Mouse (Mus musculus) neural tube, embryonic 11.5 days (tissue): ENCODE measurements around the gene Zfp617. TPM values are rescaled to one million over a fixed set of nuclear protein-coding genes. Genes with fewer than 3 reads are reported as not detected.
A peak's percentile ranks its signal among the peaks of the same experiment; 100 is the strongest.
"Not testable (repeated sequence)": the region's sequence is repeated elsewhere in the genome, so short reads cannot be mapped to it uniquely, and the experiment has no call there.

Experiments used
- ATAC-seq: fragments of 200-750 bp; cut with Nextera tagmentation; 2 replicates; pipeline ENCODE4 v1.8.0; 2017; ENCODE audit warnings: moderate number of reproducible peaks, mild to moderate bottlenecking, moderate TSS enrichment, moderate library complexity; ENCODE audit not compliant: insufficient read depth, low FRiP score, low TSS enrichment
- DNase-seq: peaks from one replicate; pipeline ENCODE4 v3.0.0-alpha.2; 2015; ENCODE audit warnings: low spot score
- H3K27ac ChIP-seq: fragments of 300-500 bp; sonication (generic); 2 replicates; pipeline ENCODE4 v1.5.1; 2014; ENCODE audit warnings: low read depth, mild to moderate bottlenecking, low read length
- H3K27me3 ChIP-seq: fragments of 300-500 bp; sonication (generic); 2 replicates; pipeline ENCODE4 v1.6.1; 2014; ENCODE audit warnings: mild to moderate bottlenecking, low read length, mixed read lengths; ENCODE audit not compliant: control insufficient read depth, insufficient read depth
- H3K36me3 ChIP-seq: fragments of 300-500 bp; sonication (generic); 2 replicates; pipeline ENCODE4 v1.6.1; 2014; ENCODE audit warnings: mild to moderate bottlenecking, low read length, moderate library complexity, mixed read lengths; ENCODE audit not compliant: control insufficient read depth, insufficient read depth
- H3K4me1 ChIP-seq: fragments of 300-500 bp; sonication (generic); 2 replicates; pipeline ENCODE4 v1.6.1; 2014; ENCODE audit warnings: low read length, mixed read lengths; ENCODE audit not compliant: control insufficient read depth, insufficient read depth
- H3K4me2 ChIP-seq: fragments of 300-500 bp; sonication (generic); 2 replicates; pipeline ENCODE4 v1.6.1; 2014; ENCODE audit warnings: low read depth, mild to moderate bottlenecking, moderate library complexity
- H3K4me3 ChIP-seq: fragments of 300-500 bp; sonication (generic); 2 replicates; pipeline ENCODE4 v1.5.1; 2014; ENCODE audit warnings: low read depth, low read length
- H3K9ac ChIP-seq: fragments of 300-500 bp; sonication (generic); 2 replicates; pipeline ENCODE4 v1.6.1; 2014; ENCODE audit warnings: mild to moderate bottlenecking, low read length
- H3K9me3 ChIP-seq: fragments of 300-500 bp; sonication (generic); 2 replicates; pipeline ENCODE4 v1.6.1; 2016; ENCODE audit warnings: low read length; ENCODE audit not compliant: control insufficient read depth
- WGBS: fragments of 180-500 bp; shearing (Covaris S2); extraction: QIAGEN DNeasy Blood & Tissue Kit; methylation state at CpG from one replicate; pipeline ENCODE4 v1.1.7; 2014; 5-methylcytosine and 5-hydroxymethylcytosine counted together
- polyA plus RNA-seq: library from polyadenylated mRNA; unstranded; fragments of >200 nt; fragmentation: Nextera tagmentation; extraction: Ambion mirVana; gene quantifications from 2 replicates; pipeline ENCODE4 v1.2.1, GENCODE M21; 2014

Gene Zfp617
- 35.5 and 36.4 TPM in 2 replicates for polyA plus RNA-seq

DNA sequence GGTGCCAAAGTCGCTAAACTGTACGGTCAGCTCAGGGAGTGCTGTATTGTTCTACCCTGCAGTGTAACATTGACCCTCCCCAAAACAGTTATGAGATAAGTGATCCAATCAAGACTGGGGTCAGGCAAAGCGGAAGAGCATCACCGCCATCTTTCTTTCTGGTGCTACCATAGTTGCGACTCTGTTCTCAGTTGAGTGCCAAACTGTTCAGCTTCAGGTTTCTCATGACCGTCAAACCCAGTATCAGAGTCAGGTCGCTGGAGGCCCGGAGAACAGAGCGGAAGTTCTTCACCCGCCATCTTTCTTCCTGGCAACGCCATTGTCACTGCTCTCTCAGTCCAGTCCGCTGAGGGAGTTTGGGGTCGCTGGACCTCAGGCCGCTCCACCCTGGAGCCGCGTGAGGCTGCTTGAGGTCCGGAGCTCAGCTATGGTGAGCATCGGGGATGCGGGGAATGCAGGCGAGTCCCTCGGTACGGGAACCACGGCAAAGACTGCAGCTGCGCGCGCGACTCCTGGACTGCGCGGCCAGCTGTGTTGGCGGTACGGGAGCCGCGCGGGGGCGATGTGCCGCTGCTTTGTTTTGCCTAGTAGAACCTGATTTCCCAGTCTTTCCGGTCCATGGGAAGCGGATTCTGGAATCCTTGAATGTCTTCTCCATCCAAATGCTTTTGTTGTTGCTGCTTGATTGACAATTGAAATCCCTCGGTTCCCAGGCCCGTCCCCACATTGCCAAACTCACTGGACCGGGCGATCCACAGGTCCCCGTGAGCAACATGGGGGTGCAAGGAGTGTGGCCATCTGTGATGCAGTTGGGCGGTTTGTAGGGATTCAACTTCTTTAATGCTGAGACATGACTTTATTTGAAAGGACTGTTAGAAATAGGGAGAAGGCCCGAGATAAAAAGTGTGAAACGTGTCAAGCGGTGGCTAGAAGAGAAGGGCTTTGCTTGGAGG is at the start of gene Zfp617, which contains the start of gene Zfp882:
TSS of gene Zfp617 (plus strand) at position 327 of the 953 bp plus-strand sequence.
TSS of gene Zfp882 (plus strand) at position 300 of the 953 bp plus-strand sequence.
- peak within 1 kb of the TSS; percentile 53 for H3K4me2 ChIP-seq
- 7% methylated on average over 47 of the region's 47 CpGs for WGBS
- ATAC-seq: peak; percentile 93
- peak; percentile 89 for DNase-seq
- H3K36me3 ChIP-seq: no peaks in the 10 kb centered on the region
- no peaks in the 10 kb centered on the region for H3K4me1 ChIP-seq
- H3K27ac ChIP-seq: peak within 1 kb of the TSS; percentile 97
- H3K9ac ChIP-seq: peak within 1 kb of the TSS; percentile 97
- H3K4me3 ChIP-seq: peak within 1 kb of the TSS; percentile 71
- no peaks in the 10 kb centered on the region for H3K9me3 ChIP-seq
- H3K27me3 ChIP-seq: no peaks in the 10 kb centered on the region

DNA sequence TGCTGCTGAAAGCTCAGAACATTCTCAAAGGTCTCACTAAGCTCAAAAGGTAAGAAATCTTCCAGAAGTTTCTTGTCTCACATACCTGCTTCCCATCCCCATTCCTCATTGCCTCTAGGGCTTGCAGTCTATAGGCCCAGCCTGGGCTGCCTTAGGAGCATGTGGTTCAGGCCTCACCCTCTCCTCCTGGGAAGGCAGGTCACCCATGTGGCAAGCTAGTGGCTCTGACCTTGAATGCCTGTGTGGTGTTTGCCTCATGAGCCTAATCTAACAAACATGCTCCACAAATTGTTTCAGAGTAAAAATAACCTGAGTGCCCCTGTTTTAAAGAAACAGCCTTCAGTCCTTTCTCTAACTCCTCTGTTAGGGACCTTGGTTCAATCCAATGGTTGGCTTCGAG is 46.9 kb upstream of the Zfp617 start:
- not testable (repeated sequence) for H3K9me3 ChIP-seq, H3K4me2 ChIP-seq, H3K27ac ChIP-seq, H3K4me1 ChIP-seq, H3K4me3 ChIP-seq, ATAC-seq, DNase-seq, H3K27me3 ChIP-seq, H3K36me3 ChIP-seq, H3K9ac ChIP-seq
- 50% methylated on average over 1 of the region's 1 CpGs for WGBS

DNA sequence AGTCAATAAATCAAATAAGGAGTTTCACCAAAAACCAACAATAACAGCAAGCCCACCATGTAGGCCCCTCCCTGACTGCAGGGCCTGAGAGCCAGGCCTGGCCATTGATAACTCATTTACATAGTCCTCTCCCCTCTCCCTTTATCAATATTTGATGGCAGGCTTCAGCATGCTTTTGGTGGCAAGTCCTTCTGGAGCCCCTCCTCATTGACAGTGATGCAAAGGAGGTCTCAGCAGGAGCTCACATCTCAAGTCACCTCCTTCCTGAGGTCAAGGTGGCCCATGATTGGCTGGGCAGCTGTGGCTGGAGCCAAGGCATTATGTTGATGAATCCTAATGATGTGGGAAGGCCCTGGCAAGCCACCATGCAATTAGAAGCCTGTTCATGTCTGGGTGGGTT is 46.4 kb upstream of the Zfp617 start:
- not testable (repeated sequence) for DNase-seq, H3K36me3 ChIP-seq, H3K4me1 ChIP-seq, ATAC-seq, H3K4me2 ChIP-seq, H3K9me3 ChIP-seq, H3K27ac ChIP-seq, H3K9ac ChIP-seq, H3K4me3 ChIP-seq, H3K27me3 ChIP-seq

DNA sequence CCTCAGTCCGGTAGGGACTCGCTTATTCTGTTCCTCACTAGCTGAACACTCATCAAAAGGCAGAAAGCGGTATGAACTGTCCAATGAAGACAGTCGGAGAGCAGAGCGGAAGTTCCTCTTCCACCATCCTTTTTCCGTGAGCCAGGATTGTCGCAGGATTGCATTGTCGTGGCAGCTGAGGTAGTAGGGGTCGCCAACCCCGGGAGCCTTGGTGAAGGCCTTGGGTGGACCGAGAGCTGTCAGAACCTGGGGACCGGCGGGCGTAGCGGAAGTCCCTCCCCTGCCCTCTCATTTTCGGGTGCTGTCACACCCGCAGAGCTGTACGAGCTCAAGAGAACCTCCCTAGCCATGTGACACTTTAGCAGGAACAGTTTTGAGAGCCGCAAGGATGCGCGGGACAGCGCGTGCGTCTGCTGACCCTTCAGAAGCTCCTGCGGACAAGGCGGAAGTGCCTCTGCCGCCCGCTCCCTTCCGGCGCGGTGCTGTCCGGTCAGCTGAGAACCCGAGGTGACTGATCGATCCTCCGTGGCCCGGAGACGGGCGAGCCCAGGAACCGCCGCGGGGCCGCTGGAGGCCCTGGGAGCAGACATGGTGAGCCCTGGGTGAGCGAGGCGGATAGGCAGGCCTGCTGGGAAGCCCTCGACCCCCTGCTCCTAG is 26.7 kb upstream of the Zfp617 start, which contains the start of gene Zfp709:
TSS of gene Zfp709 (plus strand) at position 402 of the 657 bp plus-strand sequence.
- peaks cover 9% of the 10 kb centered on the region for H3K9me3 ChIP-seq
- DNase-seq (peak; percentile 69), ATAC-seq (peak; percentile 82)
- H3K36me3 ChIP-seq: 0 out of 2 replicates have a peak, but pooled peaks cover 4% of the 10 kb centered on the region
- peak within 1 kb of the TSS; percentile 63 for H3K4me3 ChIP-seq
- no peaks in the 10 kb centered on the region for H3K4me1 ChIP-seq
- H3K27ac ChIP-seq: peak within 1 kb of the TSS; percentile 70
- H3K4me2 ChIP-seq: peak within 1 kb of the TSS; percentile 78
- H3K27me3 ChIP-seq: no peaks in the 10 kb centered on the region
- peak within 1 kb of the TSS; percentile 93 for H3K9ac ChIP-seq
- 9% methylated on average over 45 of the region's 45 CpGs for WGBS

DNA sequence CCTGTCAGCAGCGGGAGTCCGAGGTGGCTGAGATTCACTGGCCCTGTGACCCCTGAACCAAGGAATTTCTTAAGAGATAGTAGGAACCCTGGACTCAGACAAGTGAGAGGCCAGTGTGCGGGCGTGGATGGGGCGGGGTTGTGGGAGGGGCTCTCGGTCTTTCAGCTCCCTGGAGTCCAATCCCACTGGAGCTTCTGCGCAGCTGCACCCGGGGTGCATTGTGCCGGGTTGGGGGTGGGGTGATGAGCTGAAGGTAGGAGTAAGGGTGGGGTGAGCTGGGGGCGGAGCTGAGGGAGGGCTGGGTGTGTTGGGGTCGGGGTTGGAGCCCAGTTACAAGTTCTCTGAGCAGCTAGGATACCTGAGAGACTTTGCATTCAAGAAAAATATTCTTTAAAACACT is 7.8 kb upstream of the Zfp617 start:
- not testable (repeated sequence) for H3K4me1 ChIP-seq, H3K27ac ChIP-seq, ATAC-seq, H3K27me3 ChIP-seq, H3K9ac ChIP-seq, H3K36me3 ChIP-seq, H3K4me3 ChIP-seq, H3K4me2 ChIP-seq, DNase-seq, H3K9me3 ChIP-seq
- 38% methylated on average over 11 of the region's 11 CpGs for WGBS

DNA sequence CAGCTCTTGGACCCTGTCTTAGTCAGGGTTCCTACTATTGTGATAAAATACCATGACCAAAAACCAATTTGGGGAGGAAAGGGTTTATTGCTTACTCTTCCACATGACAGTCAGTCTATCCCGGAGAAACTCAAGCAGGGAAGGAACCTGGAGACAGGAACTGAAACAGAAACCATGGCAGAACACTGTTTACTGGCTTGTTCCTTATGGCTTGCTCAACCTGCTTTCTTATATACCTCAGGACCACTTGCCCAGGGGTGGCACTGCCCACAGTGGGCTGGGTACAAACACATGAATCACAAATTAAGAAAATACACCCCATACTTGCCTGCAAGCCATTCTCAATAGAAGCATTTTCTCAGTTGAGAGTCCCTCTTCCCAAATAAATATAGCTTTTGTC is 5.4 kb upstream of the Zfp617 start:
- not testable (repeated sequence) for H3K27ac ChIP-seq, H3K27me3 ChIP-seq, ATAC-seq, H3K36me3 ChIP-seq, H3K4me2 ChIP-seq, H3K4me1 ChIP-seq, H3K9ac ChIP-seq, H3K4me3 ChIP-seq, H3K9me3 ChIP-seq, DNase-seq
- WGBS: 88% methylated on average over 1 of the region's 1 CpGs

DNA sequence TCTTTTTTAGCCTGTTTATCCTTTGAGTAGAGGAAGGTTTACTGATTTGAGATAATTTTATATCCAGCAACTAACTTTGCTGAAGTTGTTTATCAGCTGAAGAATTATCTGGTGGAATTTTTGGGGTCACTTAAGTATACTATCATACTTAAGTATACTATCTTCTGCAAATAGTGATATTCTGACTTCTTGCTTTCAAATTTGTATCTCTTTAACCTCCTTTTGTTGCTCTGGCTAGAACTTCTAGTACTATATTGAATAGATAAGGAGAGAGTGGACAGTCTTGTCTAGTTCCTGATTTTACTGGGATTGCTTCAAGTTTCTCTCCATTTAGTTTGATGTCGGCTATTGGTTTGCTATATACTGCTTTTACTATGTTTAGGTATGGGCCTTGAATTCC is 1.6 kb upstream of the Zfp617 start:
- Histone ChIP-seq H3K4me3 (no peak overlapping the region), H3K9ac (no peak overlapping the region), H3K4me2 (no peak overlapping the region), H3K4me1 (no peaks in the 10 kb centered on the region), H3K27me3 (no peaks in the 10 kb centered on the region), H3K27ac (no peak overlapping the region), H3K9me3 (no peaks in the 10 kb centered on the region), H3K36me3 (no peaks in the 10 kb centered on the region)
- 98% methylated on average over 1 of the region's 1 CpGs for WGBS
- no peak for ATAC-seq
- no peak for DNase-seq

DNA sequence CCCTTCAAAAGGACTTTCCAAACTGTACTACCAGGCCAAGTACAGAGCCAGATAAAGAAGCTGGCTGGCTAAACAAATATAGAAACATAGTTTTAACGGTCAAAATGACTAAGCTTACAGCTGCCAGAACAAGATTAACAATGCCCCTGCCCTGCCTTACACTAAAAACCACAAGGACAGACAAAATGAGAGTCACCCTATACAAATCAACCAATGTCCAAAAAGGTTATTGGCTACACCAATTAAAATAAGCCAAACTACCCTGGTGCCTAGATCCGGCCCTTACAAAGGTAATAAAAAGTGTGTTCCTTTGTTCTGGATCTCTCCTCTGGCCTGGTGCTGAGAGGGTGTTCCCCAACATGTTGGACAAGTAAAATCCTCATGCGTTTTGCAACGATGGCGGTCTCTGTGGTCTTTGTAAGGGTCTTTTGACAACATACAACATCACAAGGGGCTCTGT is 607 bp upstream of the Zfp617 start:
- ATAC-seq (no peak; the same call in 1 of the 2 replicates), DNase-seq (no peak)
- 91% methylated on average over 5 of the region's 5 CpGs for WGBS

More for the DNA sequence above, 607 bp upstream of the Zfp617 start:
- Histone ChIP-seq H3K9me3 (no peaks in the 10 kb centered on the region), H3K36me3 (no peaks in the 10 kb centered on the region), H3K4me3 (peak overlapping the region; percentile 71), H3K27ac (peak overlapping the region; percentile 97), H3K27me3 (no peaks in the 10 kb centered on the region), H3K4me2 (peak overlapping the region; percentile 53), H3K9ac (peak overlapping the region; percentile 97), H3K4me1 (no peaks in the 10 kb centered on the region)
